Mouse (Mus musculus) limb, embryonic 12.5 days (tissue): Measurements from ENCODE around the gene Sept9. TPM values are rescaled to one million over a fixed set of nuclear protein-coding genes. Genes with fewer than 3 reads are reported as not detected.

Experiments
- ATAC-seq: fragments of 200-750 bp; cut with Nextera tagmentation; 2 replicates; pipeline ENCODE4 v1.8.0; 2017; ENCODE audit warnings: low read depth, moderate TSS enrichment; ENCODE audit not compliant: insufficient number of reproducible peaks, insufficient read depth, low FRiP score, low TSS enrichment
- H3K27ac ChIP-seq: fragments of 300-500 bp; sonication (generic); 2 replicates; pipeline ENCODE4 v1.5.1; 2016; ENCODE audit warnings: mild to moderate bottlenecking, moderate library complexity
- H3K27me3 ChIP-seq: fragments of 300-500 bp; sonication (generic); 2 replicates; pipeline ENCODE4 v1.6.1; 2016; ENCODE audit warnings: mild to moderate bottlenecking, moderate library complexity
- H3K36me3 ChIP-seq: fragments of 300-500 bp; sonication (generic); 2 replicates; pipeline ENCODE4 v1.6.1; 2016; ENCODE audit warnings: mild to moderate bottlenecking, moderate library complexity
- H3K4me1 ChIP-seq: fragments of 300-500 bp; sonication (generic); replicated peaks from 2 replicates; pipeline ENCODE4 v1.6.1; 2016
- H3K4me2 ChIP-seq: fragments of 300-500 bp; sonication (generic); 2 replicates; pipeline ENCODE4 v1.6.1; 2016; ENCODE audit warnings: mild to moderate bottlenecking, moderate library complexity
- H3K4me3 ChIP-seq: fragments of 300-500 bp; sonication (generic); replicated peaks from 2 replicates; pipeline ENCODE4 v1.5.1; 2016; ENCODE audit warnings: mild to moderate bottlenecking
- H3K9ac ChIP-seq: fragments of 300-500 bp; sonication (generic); replicated peaks from 2 replicates; pipeline ENCODE4 v1.6.1; 2016; ENCODE audit warnings: mild to moderate bottlenecking, moderate library complexity
- H3K9me3 ChIP-seq: fragments of 300-500 bp; sonication (generic); 2 replicates; pipeline ENCODE4 v1.6.1; 2016; ENCODE audit warnings: mild to moderate bottlenecking, moderate library complexity
- WGBS: fragments of 180-500 bp; shearing (Covaris S2); methylation state at CpG from one replicate; pipeline ENCODE4 v1.1.7; 2016; 5-methylcytosine and 5-hydroxymethylcytosine counted together
- polyA plus RNA-seq: library from polyadenylated mRNA; unstranded; fragments of >200 nt; fragmentation: Nextera tagmentation; extraction: Ambion mirVana; gene quantifications from 2 replicates; pipeline ENCODE4 v1.2.1, GENCODE M21; 2016

Gene Sept9
- polyA plus RNA-seq, 1 experiment from 2014 or later: 234 TPM

DNA sequence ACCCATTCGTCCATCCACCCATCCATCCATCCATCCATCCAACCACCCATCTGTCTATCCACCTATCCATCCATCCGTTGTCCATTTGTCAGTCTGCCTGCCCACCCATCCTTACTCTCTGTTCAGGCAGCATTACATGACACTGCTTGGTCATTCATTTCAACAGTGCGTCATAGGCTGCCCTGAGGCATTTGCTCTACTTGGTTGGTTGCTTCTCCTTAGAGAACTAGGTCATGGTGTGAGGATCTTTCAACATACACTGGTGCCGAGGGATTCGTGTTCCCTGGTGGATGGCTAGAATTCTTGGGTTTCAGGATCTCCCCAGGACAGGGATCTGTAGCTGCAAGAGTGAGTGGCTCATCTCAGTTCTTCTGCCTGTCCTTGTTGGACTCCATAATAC lies 144.3 kb downstream of the Sept9 start:
- Histone ChIP-seq H3K9me3 (no peaks in the 10 kb centered on the region), H3K9ac (no peak overlapping the region), H3K4me1 (peaks cover 97% of the 10 kb centered on the region), H3K27ac (peak overlapping the region; percentile 92), H3K4me3 (no peak overlapping the region), H3K4me2 (0 out of 2 replicates have a peak overlapping the region, but pooled peaks have one; percentile 48), H3K27me3 (no peaks in the 10 kb centered on the region), H3K36me3 (peaks cover 13% of the 10 kb centered on the region; the same call in 1 of the 2 replicates)
- no peak for ATAC-seq
- WGBS: 87% methylated on average over 5 of the region's 5 CpGs

DNA sequence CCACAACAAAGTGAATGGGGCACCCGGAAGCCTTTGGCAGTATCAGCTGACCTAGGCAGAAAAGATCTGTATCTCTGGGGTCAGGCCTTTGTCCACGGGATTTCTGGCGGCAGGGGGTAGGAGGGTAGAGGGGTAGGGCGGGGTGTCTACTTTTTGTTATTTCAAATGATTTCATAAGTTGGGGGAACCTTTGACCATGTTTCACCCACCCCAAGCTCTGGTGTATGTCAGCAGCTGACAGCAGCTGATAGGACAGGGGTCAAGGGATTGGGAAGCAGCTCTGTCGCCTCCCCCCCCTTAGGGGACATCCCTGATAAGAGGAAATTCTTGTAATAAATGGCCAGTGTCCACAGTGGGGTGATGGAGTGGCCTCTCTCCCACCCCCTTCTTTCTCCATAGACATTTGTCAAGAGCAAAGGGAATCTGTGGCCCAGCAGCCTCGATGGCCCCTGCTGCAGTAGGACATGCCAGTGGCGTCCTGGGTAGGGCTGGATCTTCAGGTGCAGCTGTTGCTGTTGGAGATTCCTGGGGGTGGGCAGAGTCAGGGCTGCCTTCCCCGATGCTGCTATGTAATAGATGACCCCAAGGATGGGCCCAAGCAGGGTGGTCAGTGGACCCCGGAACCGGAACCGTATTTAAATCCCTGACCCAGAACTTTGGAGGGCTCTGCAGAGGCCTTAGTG lies 145.0 kb downstream of the Sept9 start:
- Histone ChIP-seq H3K4me1 (peaks cover 97% of the 10 kb centered on the region), H3K27ac (peak overlapping the region; percentile 92), H3K27me3 (no peaks in the 10 kb centered on the region), H3K4me2 (peak overlapping the region; percentile 48), H3K9me3 (no peaks in the 10 kb centered on the region), H3K36me3 (peaks cover 13% of the 10 kb centered on the region; the same call in 1 of the 2 replicates), H3K9ac (peak overlapping the region; percentile 37; the same call in 1 of the 2 replicates), H3K4me3 (no peak overlapping the region)
- 48% methylated on average over 11 of the region's 11 CpGs for WGBS
- 0 out of 2 replicates have a peak, but pooled peaks have one; percentile 1 for ATAC-seq

DNA sequence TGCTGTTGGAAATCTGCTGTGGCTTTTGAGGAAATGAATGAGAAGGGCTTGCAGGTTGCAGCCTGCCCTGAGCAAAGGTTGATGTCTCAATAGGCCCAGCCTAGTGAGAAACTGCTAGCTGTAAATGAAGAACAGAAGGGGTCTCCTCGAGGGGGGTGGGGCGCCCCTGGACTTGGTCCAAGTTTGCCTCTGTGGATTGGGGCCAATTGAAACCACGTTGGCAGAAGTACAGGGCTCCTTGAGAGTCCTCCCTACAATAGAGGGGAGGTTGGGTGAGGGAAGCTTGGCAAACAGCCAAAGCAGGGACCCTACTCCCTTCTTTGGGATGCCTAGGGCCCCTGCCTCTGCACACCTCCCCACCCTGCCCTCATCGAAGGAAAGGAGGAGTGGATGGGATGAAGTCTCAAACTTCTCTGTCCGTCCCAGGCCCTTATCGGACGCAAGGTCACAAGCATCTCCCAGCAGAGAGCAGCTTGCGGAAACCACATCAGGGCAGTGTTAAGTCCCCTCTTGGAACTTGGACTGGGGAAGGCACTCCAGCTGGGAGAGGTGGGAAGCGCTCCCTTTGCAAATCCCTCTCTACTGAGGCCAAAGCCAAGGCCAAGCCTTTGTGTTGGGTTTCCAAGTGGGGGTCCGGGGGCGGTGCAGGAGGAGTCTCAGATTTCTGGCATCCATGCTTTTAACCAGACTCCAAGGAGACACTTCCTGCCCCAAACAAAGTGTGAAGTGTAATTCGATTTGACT lies 145.7 kb downstream of the Sept9 start:
- H3K36me3 ChIP-seq: peaks cover 9% of the 10 kb centered on the region; the same call in 1 of the 2 replicates
- peak overlapping the region; percentile 92 for H3K27ac ChIP-seq
- ATAC-seq: 0 out of 2 replicates have a peak, but pooled peaks have one; percentile 29
- WGBS: 16% methylated on average over 12 of the region's 12 CpGs
- peaks cover 97% of the 10 kb centered on the region for H3K4me1 ChIP-seq
- H3K4me3 ChIP-seq: 0 out of 2 replicates have a peak overlapping the region, but pooled peaks have one; percentile 8
- peak overlapping the region; percentile 48 for H3K4me2 ChIP-seq
- H3K9ac ChIP-seq: peak overlapping the region; percentile 44; the same call in 1 of the 2 replicates
- no peaks in the 10 kb centered on the region for H3K27me3 ChIP-seq
- H3K9me3 ChIP-seq: no peaks in the 10 kb centered on the region

DNA sequence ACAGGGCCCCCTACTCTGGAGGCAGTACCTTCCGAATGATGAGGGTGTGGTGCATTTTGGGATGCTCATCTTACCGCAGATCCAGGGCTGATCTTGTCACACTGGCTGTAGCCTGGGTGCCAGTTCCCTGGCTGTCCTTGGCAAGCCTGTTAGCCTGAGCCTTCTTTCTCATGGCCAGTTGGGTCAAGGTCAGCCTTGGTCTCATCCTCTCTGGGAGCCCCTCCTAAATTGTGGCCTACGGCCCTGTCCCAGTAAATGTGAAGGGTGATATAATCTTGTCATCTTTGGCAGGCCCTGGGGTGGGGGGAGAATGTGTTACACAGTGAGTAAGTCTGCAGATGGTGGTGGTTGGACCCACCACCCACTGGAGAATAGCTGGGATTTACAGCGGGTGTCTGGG lies 147.8 kb downstream of the Sept9 start:
- Histone ChIP-seq H3K4me3 (no peak overlapping the region), H3K4me1 (peaks cover 87% of the 10 kb centered on the region), H3K27me3 (no peaks in the 10 kb centered on the region), H3K36me3 (peaks cover 15% of the 10 kb centered on the region), H3K4me2 (peak overlapping the region; percentile 10), H3K27ac (peak overlapping the region; percentile 92), H3K9me3 (no peaks in the 10 kb centered on the region), H3K9ac (no peak overlapping the region)
- ATAC-seq: no peak
- WGBS: 81% methylated on average over 4 of the region's 4 CpGs

DNA sequence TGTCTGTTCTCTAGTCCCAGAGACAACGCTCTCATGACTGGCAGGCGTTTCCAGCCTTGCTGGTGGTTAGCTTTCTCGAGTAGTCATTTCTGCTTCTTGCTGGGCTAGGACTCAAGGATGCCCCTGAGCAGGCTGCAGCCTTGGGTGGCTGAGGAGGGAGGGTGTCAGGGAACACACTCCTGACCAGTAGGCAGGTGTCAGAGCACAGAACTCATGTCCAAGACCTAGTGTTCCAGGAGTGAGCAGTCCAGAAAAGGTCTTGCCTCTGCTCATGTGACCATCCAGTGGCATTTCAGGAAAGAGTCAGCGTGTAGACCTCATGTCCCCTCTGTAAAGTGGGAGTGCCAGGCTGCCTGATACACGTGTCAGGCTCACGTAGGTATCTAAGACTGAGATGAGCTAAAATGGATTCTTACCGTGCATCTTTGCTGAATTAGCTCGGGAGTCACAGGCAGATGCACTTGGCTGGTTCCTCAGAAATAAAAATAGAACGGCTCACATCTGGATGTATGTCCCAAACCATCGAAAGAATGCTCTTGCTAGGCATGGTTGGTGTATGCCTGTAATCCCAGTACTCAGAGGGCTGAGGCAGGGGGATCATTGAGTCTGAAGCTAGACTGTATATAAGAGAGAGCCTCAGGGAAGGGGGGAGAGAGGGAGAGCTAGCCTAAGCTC lies 149.1 kb downstream of the Sept9 start:
- WGBS: 55% methylated on average over 10 of the region's 10 CpGs
- H3K27me3 ChIP-seq: no peaks in the 10 kb centered on the region
- H3K4me1 ChIP-seq: peaks cover 77% of the 10 kb centered on the region
- no peaks in the 10 kb centered on the region for H3K9me3 ChIP-seq
- H3K36me3 ChIP-seq: peaks cover 28% of the 10 kb centered on the region
- H3K27ac ChIP-seq: peak overlapping the region; percentile 92
- H3K4me3 ChIP-seq: no peak overlapping the region
- H3K4me2 ChIP-seq: peak overlapping the region; percentile 49
- ATAC-seq: no peak
- no peak overlapping the region for H3K9ac ChIP-seq

DNA sequence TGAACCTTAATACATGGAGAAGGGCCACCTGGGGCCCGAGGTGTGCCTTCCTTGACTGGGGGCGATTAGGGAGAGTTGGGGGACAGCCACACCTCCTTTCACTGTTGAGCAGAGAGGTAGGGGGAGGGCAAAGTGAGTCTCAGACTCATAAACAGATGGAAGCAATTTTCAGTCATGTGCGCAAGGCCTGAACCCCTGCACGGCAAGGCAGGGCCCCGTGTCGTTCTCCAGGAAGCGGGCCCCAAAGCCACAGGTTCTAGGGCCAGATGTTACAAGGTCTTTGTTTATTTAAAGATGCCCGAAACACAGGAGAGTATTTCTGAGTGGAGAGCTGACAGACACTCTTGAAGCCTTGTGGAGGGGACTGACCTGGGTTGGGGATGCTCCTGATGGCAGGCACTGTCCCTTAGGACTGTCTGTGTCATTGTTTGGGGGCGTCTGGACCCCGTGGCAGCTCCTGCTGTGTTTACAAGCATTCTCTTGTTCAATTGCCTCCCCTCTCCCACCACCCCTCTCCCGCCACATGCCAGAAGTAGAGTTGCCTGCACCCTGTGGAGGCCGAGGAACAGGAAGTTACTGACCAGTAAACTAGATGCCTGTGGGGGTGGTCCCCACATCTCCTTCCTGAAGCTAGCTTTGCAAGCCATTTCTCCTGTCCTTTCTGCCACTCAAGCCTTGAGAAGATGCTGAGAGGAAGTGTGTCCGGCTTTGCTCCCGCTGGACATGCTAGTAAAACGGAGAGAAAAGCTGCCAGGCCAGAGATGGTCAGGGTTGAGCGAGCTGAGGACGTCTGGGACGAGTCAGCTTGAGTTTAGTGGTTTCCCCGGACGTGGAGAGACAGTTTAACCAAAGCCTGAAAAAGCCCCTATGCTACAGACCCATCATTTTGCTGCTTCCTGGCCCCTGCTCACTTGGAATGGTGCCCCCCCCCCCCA lies 150.2 kb downstream of the Sept9 start:
- H3K27ac ChIP-seq: peak overlapping the region; percentile 92
- H3K4me3 ChIP-seq: peak overlapping the region; percentile 10; the same call in 1 of the 2 replicates
- peak overlapping the region; percentile 38 for H3K9ac ChIP-seq
- H3K4me2 ChIP-seq: peak overlapping the region; percentile 49
- H3K9me3 ChIP-seq: no peaks in the 10 kb centered on the region
- no peaks in the 10 kb centered on the region for H3K27me3 ChIP-seq
- H3K4me1 ChIP-seq: peaks cover 66% of the 10 kb centered on the region
- H3K36me3 ChIP-seq: peaks cover 39% of the 10 kb centered on the region
- peak; percentile 46; the same call in 1 of the 2 replicates for ATAC-seq
- 7% methylated on average over 20 of the region's 20 CpGs for WGBS

DNA sequence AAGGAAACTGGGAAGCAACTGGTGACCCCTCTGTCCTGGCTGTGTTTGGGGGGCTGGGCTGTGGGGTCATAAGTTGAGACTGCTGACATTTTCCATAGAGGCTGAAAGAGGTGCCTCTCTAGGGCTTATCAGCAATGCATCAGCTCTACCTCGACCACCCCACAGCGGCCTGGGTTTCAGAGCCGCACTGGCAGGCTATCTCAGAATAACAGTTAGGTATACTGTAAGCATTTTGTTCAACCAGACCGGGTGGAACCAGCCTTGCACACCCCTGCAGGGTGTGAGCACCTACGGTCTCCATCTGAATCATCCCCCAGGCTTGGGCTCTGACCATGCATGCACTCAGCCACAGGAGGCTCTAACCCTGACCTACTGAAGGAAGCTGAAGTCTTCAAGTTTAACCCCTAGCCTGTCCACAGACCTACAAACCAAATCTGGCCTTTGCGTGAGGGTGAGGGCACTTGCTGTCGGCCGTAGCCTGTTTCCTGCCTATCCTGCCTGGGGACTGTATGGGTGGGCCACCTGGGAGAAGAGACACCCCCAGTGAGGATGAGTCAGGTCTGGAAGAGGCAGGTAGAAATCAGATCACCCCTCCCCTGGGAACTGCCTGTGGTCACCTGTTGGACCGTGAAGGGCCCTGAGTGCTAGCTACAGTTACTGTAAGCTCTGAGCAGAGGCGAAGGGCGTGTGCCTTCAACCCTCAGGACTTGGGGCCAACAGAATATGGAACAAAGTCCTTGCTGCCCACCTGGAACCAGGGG lies 151.2 kb downstream of the Sept9 start:
- ATAC-seq: no peak; the same call in 1 of the 2 replicates

DNA sequence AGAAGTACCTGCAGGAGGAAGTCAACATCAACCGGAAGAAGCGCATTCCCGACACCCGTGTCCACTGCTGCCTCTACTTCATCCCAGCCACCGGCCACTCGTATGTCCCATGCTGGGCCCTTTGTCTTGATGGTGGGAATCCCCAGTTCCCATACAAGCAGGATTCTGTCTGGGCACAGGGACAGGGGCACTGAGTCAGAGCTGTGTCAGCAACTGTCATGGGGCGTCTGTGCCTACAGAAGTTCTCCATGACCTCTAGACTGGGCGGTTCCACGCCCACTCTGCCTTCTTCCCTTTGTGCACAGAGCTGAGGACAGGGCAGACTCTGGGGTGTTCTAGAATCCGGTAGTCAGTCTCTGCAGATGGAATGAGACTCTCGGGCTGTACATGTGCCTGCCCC lies 153.7 kb downstream of the Sept9 start:
- no peak overlapping the region for H3K4me2 ChIP-seq
- no peaks in the 10 kb centered on the region for H3K9me3 ChIP-seq
- no peak overlapping the region for H3K27ac ChIP-seq
- peaks cover 35% of the 10 kb centered on the region for H3K4me1 ChIP-seq
- no peak overlapping the region for H3K9ac ChIP-seq
- peaks cover 73% of the 10 kb centered on the region for H3K36me3 ChIP-seq
- 93% methylated on average over 11 of the region's 11 CpGs for WGBS
- H3K27me3 ChIP-seq: no peaks in the 10 kb centered on the region
- no peak for ATAC-seq
- H3K4me3 ChIP-seq: no peak overlapping the region

More for the DNA sequence above, 151.2 kb downstream of the Sept9 start:
- Histone ChIP-seq H3K4me3 (0 out of 2 replicates have a peak overlapping the region, but pooled peaks have one; percentile 10), H3K9me3 (no peaks in the 10 kb centered on the region), H3K9ac (peak overlapping the region; percentile 9; the same call in 1 of the 2 replicates), H3K4me1 (peaks cover 56% of the 10 kb centered on the region), H3K27ac (peak overlapping the region; percentile 92), H3K27me3 (no peaks in the 10 kb centered on the region), H3K4me2 (peak overlapping the region; percentile 49), H3K36me3 (peaks cover 48% of the 10 kb centered on the region)
- 78% methylated on average over 11 of the region's 11 CpGs for WGBS

DNA sequence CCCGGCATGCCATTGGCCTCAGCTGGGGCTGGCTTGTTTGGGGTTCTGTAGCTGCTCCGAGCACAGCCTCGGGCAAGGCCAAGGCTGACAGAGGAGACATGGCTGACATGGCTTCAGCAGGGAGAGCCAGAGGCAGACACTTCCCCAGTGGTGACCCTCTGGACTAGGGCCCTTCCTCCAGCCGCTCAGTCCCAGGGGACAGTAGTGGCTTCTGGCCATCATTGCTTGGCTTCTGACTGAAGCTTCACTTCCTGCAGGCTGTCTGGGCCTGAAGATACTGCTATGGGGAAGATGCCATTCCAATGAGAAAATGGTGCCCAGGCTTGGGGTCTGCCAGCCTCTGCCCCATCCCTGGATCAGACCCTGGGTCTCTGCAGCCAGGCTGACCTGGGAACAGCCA lies 154.6 kb downstream of the Sept9 start:
- no peak overlapping the region for H3K27ac ChIP-seq
- H3K27me3 ChIP-seq: no peaks in the 10 kb centered on the region
- H3K9ac ChIP-seq: no peak overlapping the region
- ATAC-seq: no peak
- H3K4me3 ChIP-seq: no peak overlapping the region
- 94% methylated on average over 4 of the region's 4 CpGs for WGBS
- H3K9me3 ChIP-seq: no peaks in the 10 kb centered on the region
- H3K4me1 ChIP-seq: peaks cover 25% of the 10 kb centered on the region
- no peak overlapping the region for H3K4me2 ChIP-seq
- H3K36me3 ChIP-seq: peaks cover 81% of the 10 kb centered on the region
